Mouse (Mus musculus) CH12.LX (cell line): ENCODE data around the gene Ikzf2.

Experiments used
- CHD1 ChIP-seq: IDR thresholded peaks from 2 replicates; pipeline ENCODE4 v1.6.1; 2012; ENCODE audit warnings: low read depth, low read length, improper control_type of control experiment, inconsistent platforms
- CHD2 ChIP-seq: IDR thresholded peaks from 2 replicates; pipeline ENCODE4 v1.6.1; 2011; ENCODE audit warnings: low read length, improper control_type of control experiment
- CTCF ChIP-seq, 2 experiments: IDR thresholded peaks in 1 of 2; conservative IDR thresholded peaks in 1 of 2; 2 replicates each; pipeline ENCODE4 v1.5.1; 2011 to 2012; ENCODE audit warnings: low read depth in 2 of 2, low read length in 2 of 2, improper control_type of control experiment in 1 of 2, inconsistent platforms in 1 of 2, mild to moderate bottlenecking in 1 of 2, moderate library complexity in 1 of 2
- ELF1 ChIP-seq: IDR thresholded peaks from 2 replicates; pipeline ENCODE4 v1.6.1; 2014; ENCODE audit warnings: low read depth, mild to moderate bottlenecking, inconsistent platforms, low read length, improper control_type of control experiment
- MAX ChIP-seq: IDR thresholded peaks from 2 replicates; pipeline ENCODE4 v1.6.1; 2011; ENCODE audit warnings: low read length, improper control_type of control experiment
- NELFE ChIP-seq: IDR thresholded peaks from 2 replicates; pipeline ENCODE4 v1.6.1; 2011; ENCODE audit warnings: low read depth, low read length, improper control_type of control experiment
- NRF1 ChIP-seq: IDR thresholded peaks from 2 replicates; pipeline ENCODE4 v1.6.1; 2014; ENCODE audit warnings: low read depth, mild to moderate bottlenecking, inconsistent platforms, low read length, improper control_type of control experiment, moderate library complexity
- POLR2A ChIP-seq: IDR thresholded peaks from 2 replicates; pipeline ENCODE4 v1.6.1; 2011; ENCODE audit warnings: low read depth, mild to moderate bottlenecking, improper control_type of control experiment, low read length
- SIN3A ChIP-seq: IDR thresholded peaks from 2 replicates; pipeline ENCODE4 v1.6.1; 2012; ENCODE audit warnings: low read length, improper control_type of control experiment, inconsistent platforms
- USF2 ChIP-seq: conservative IDR thresholded peaks from 2 replicates; pipeline ENCODE4 v1.6.1; 2011; ENCODE audit warnings: low read depth, low read length, improper control_type of control experiment

DNA sequence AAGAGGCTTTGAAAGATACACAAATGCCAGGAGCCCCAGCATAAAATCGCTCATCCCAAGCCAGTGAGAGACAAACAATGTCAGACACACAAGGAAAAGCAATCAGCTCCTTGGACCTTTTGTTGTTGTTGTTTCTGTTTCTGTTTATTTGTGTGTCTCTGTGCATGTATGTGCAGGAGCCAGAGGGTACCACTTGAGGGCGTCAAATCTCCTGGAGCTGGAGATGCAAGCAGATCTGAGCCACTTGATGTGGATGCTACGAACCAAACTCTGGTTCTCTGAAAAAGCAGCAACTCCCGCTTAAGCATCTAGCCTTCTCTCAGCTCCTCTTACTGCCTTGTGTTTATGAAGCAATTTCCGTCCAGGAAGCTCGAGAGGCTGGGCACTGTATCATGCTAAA is 198.4 kb downstream of the Ikzf2 start:
- TF ChIP-seq NELFE = no peak
- no peak for TF ChIP-seq MAX
- peak in 1 of 2 experiments; percentile 25; a peak in 1 of 4 replicates for TF ChIP-seq CTCF (conservative IDR thresholded peaks at IDR 0.05 in 1 of 2, IDR thresholded peaks at IDR 0.05 in 1 of 2; ENCODE audit: low read depth in 2 of 2, low read length in 2 of 2)
- no peak for TF ChIP-seq NRF1
- TF ChIP-seq POLR2A = no peak
- TF ChIP-seq SIN3A = no peak
- TF ChIP-seq USF2 = no peak
- no peak for TF ChIP-seq ELF1
- no peak for TF ChIP-seq CHD1
- no peak for TF ChIP-seq CHD2
